Mouse (Mus musculus) intestine, embryonic 15.5 days (tissue): ENCODE data around the gene Lhcgr. TPM values are rescaled to one million over a fixed set of nuclear protein-coding genes. Genes with fewer than 3 reads are reported as not detected.

Experiments used
- ATAC-seq: fragments of 200-750 bp; cut with Nextera tagmentation; 2 replicates; pipeline ENCODE4 v1.8.0; 2017; ENCODE audit warnings: moderate TSS enrichment, moderate library complexity
- H3K27ac ChIP-seq: fragments of 300-500 bp; sonication (generic); 2 replicates; pipeline ENCODE4 v1.5.1; 2015; ENCODE audit warnings: mild to moderate bottlenecking, inconsistent platforms
- H3K27me3 ChIP-seq: fragments of 300-500 bp; sonication (generic); replicated peaks from 2 replicates; pipeline ENCODE4 v1.6.1; 2015; ENCODE audit warnings: inconsistent platforms
- H3K36me3 ChIP-seq: fragments of 300-500 bp; sonication (generic); 2 replicates; pipeline ENCODE4 v1.6.1; 2015; ENCODE audit warnings: inconsistent platforms
- H3K4me1 ChIP-seq: fragments of 300-500 bp; sonication (generic); replicated peaks from 2 replicates; pipeline ENCODE4 v1.6.1; 2015; ENCODE audit warnings: inconsistent platforms
- H3K4me2 ChIP-seq: fragments of 300-500 bp; sonication (generic); replicated peaks from 2 replicates; pipeline ENCODE4 v1.6.1; 2015; ENCODE audit warnings: mild to moderate bottlenecking, inconsistent platforms
- H3K4me3 ChIP-seq: fragments of 300-500 bp; sonication (generic); replicated peaks from 2 replicates; pipeline ENCODE4 v1.5.1; 2015; ENCODE audit warnings: inconsistent platforms
- H3K9ac ChIP-seq: fragments of 300-500 bp; sonication (generic); 2 replicates; pipeline ENCODE4 v1.6.1; 2015; ENCODE audit warnings: inconsistent platforms
- H3K9me3 ChIP-seq: fragments of 300-500 bp; sonication (generic); 2 replicates; pipeline ENCODE4 v1.6.1; 2016; ENCODE audit warnings: inconsistent platforms
- WGBS: fragments of 180-500 bp; shearing (Covaris S2); methylation state at CpG from one replicate; pipeline ENCODE4 v1.1.7; 2015; 5-methylcytosine and 5-hydroxymethylcytosine counted together
- polyA plus RNA-seq: library from polyadenylated mRNA; unstranded; fragments of >200 nt; fragmentation: Nextera tagmentation; extraction: Ambion mirVana; gene quantifications from 2 replicates; pipeline ENCODE4 v1.2.1, GENCODE M21; 2015

Lhcgr gene
- polyA plus RNA-seq, 1 experiment from 2014 or later: 0.09 TPM

GRCm38 (mm10) chr17:88700901-88701300 is 90.9 kb downstream of the Lhcgr start:
- peaks cover 3% of the 10 kb centered on the region; the same call in 1 of the 2 replicates for H3K4me1 ChIP-seq

DNA sequence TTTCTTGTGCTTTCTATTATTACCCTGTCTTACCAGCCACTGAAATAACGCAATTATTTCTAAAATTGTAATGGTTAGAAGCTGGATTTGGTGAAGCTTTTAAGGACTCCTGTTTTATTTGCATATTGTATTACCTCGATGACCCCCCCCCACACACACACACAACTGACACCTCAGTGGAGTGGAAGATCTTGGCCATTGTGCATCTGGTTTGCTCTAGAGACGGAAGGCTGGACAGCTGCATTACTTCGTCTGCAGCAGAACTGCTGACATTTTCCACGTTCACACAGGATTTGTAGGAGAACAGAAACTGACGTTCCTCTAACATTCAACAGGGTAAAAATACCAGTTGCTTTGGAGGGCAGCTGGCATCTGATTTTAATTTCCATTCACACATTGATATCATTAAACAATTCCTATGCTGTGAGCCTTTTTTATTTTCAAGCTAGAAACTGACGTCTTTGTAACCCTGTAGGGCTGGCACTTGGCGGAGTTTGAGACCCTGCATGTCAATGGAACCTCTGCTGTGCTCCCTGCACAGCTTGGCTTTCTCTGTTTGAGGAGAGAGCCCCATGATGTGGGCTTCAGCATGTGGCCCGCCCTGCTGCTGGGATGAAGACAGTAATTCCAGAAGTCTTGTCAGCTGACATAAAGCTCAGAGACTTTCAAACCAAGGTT is 95.0 kb downstream of the Lhcgr start:
- Histone ChIP-seq H3K9me3 (no peaks in the 10 kb centered on the region), H3K4me1 (0 out of 2 replicates have a peak, but pooled peaks cover 3% of the 10 kb centered on the region), H3K4me3 (no peak overlapping the region), H3K27ac (no peak overlapping the region), H3K4me2 (no peak overlapping the region), H3K9ac (no peak overlapping the region), H3K27me3 (no peaks in the 10 kb centered on the region), H3K36me3 (no peaks in the 10 kb centered on the region)
- no peak for ATAC-seq
- 50% methylated on average over 9 of the region's 9 CpGs for WGBS

More at GRCm38 (mm10) chr17:88700901-88701300, 90.9 kb downstream of the Lhcgr start:
- no peak overlapping the region for H3K4me3 ChIP-seq
- H3K9me3 ChIP-seq: no peaks in the 10 kb centered on the region
- no peak overlapping the region for H3K27ac ChIP-seq
- no peaks in the 10 kb centered on the region for H3K27me3 ChIP-seq
- H3K9ac ChIP-seq: no peak overlapping the region
- H3K4me2 ChIP-seq: no peak overlapping the region
- H3K36me3 ChIP-seq: no peaks in the 10 kb centered on the region
- ATAC-seq: no peak

DNA sequence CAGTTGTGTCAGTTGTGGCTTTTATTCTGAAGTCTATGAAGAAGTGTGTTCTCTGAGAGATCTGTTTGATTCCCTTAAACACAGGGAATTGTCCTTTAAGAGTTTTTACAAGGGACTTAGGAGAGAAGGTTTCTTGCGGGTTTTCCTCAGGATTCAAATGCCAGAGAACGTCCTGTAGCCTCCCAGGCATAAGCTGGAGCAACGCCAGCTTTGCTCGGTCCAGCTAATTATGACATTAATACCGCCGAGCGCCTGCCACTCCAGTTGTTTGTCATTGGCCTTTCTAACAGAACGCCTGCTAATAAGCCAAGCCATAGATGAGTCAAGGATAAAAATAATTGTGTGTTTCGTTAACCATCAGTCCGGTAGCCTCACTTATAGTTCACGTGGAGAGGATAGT is 103.6 kb downstream of the Lhcgr start:
- Histone ChIP-seq H3K27ac (no peak overlapping the region), H3K4me1 (no peaks in the 10 kb centered on the region), H3K36me3 (no peaks in the 10 kb centered on the region), H3K4me2 (no peak overlapping the region), H3K27me3 (no peaks in the 10 kb centered on the region), H3K9me3 (no peaks in the 10 kb centered on the region), H3K9ac (no peak overlapping the region), H3K4me3 (no peak overlapping the region)
- ATAC-seq: no peak
- 60% methylated on average over 11 of the region's 11 CpGs for WGBS

- WGBS: 89% methylated on average over 23 of the region's 23 CpGs
- Histone ChIP-seq H3K36me3 (no peaks in the 10 kb centered on the region), H3K27ac (no peak overlapping the region), H3K27me3 (no peaks in the 10 kb centered on the region), H3K9me3 (no peaks in the 10 kb centered on the region), H3K4me2 (no peak overlapping the region), H3K9ac (no peak overlapping the region), H3K4me1 (no peaks in the 10 kb centered on the region), H3K4me3 (no peak overlapping the region)
- ATAC-seq: no peak
These were observed 116.2 kb downstream of the Lhcgr start for GRCm38 (mm10) chr17:88675310-88676309.

DNA sequence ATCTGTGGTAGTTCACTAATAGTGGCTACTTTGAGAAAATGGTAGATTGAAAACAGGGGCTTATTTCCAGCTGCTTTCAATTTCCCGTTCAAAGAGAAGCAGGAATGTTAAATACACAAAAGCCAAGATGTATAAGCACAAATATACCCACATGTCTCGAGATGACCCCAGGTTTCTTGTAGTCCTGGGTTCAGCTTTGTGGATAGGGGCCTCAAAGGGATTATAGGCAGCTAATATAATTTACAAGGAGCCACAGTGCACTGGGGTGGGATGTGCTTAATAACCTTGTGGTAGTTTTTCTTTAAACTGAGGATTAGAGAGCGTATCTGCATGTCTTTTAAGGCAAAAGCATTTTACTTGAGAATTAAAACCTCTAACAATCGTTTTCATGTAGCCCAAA is 121.0 kb downstream of the Lhcgr start:
- Histone ChIP-seq H3K9me3 (no peaks in the 10 kb centered on the region), H3K4me2 (no peak overlapping the region), H3K36me3 (no peaks in the 10 kb centered on the region), H3K27me3 (no peaks in the 10 kb centered on the region), H3K9ac (no peak overlapping the region), H3K4me3 (no peak overlapping the region), H3K4me1 (0 out of 2 replicates have a peak, but pooled peaks cover 5% of the 10 kb centered on the region), H3K27ac (no peak overlapping the region)
- WGBS: 52% methylated on average over 4 of the region's 4 CpGs
- ATAC-seq: no peak

GRCm38 (mm10) chr17:88669921-88670320 is 121.9 kb downstream of the Lhcgr start:
- H3K4me3 ChIP-seq: no peak overlapping the region
- H3K27me3 ChIP-seq: no peaks in the 10 kb centered on the region
- no peak overlapping the region for H3K27ac ChIP-seq
- no peaks in the 10 kb centered on the region for H3K9me3 ChIP-seq
- H3K4me1 ChIP-seq: 0 out of 2 replicates have a peak, but pooled peaks cover 5% of the 10 kb centered on the region
- H3K36me3 ChIP-seq: no peaks in the 10 kb centered on the region
- 81% methylated on average over 2 of the region's 2 CpGs for WGBS
- ATAC-seq: no peak
- H3K4me2 ChIP-seq: no peak overlapping the region
- no peak overlapping the region for H3K9ac ChIP-seq

- no peaks in the 10 kb centered on the region for H3K9me3 ChIP-seq
- no peaks in the 10 kb centered on the region for H3K27me3 ChIP-seq
- peak within 1 kb of the TSS; percentile 50 for H3K4me2 ChIP-seq
- no peaks in the 10 kb centered on the region for H3K36me3 ChIP-seq
- H3K9ac ChIP-seq: no peak within 1 kb of the TSS
- ATAC-seq: peak; percentile 77
- H3K4me3 ChIP-seq: peak within 1 kb of the TSS; percentile 14
- WGBS: 19% methylated on average over 21 of the region's 21 CpGs
- no peak within 1 kb of the TSS for H3K27ac ChIP-seq
- H3K4me1 ChIP-seq: 0 out of 2 replicates have a peak, but pooled peaks cover 5% of the 10 kb centered on the region
These were observed 123.3 kb downstream of the Lhcgr start, which contains the start of gene Gtf2a1l for GRCm38 (mm10) chr17:88668452-88668851. TSS of gene Gtf2a1l (plus strand) at chr17:88668660.

Other genes starting within 250 kb of the Lhcgr start
- 6.2 and 6.6 TPM in 2 replicates for gene Ston1, start 194.3 kb downstream of the Lhcgr start, polyA plus RNA-seq
- gene Gtf2a1l, start 123.3 kb downstream of the Lhcgr start, polyA plus RNA-seq: 0.21 and 0.36 TPM in 2 replicates